Mouse (Mus musculus) adrenal gland (tissue): Measurements from ENCODE around the gene Rab3b.
"Not testable (repeated sequence)": the region's sequence is repeated elsewhere in the genome, so short reads cannot be mapped to it uniquely, and the experiment has no call there.

Source experiments
- intact Hi-C: fragments of 180-260 bp; cut with DNase I; formaldehyde crosslinking; loops from one replicate; pipeline ENCODE4 v1.15.1; 2025

Gene Rab3b

GRCm38 (mm10) chr4:108887456-108887855 lies 8.6 kb downstream of the Rab3b start:
- intact Hi-C loops = loop anchor here (10.0 kb wide), 1 partner anchor 47 kb away; no protein-coding TSS in a partner anchor

GRCm38 (mm10) chr4:108890876-108891275 lies 12.0 kb downstream of the Rab3b start:
- intact Hi-C loops = no loop called here

- intact Hi-C loops = no loop called here
These were observed 21.6 kb downstream of the Rab3b start for GRCm38 (mm10) chr4:108900421-108900820.

- intact Hi-C loops = no loop called here
These were observed 24.0 kb downstream of the Rab3b start for GRCm38 (mm10) chr4:108902886-108903285.

- intact Hi-C loops = no loop called here
These were observed 24.5 kb downstream of the Rab3b start for GRCm38 (mm10) chr4:108903346-108903745.

GRCm38 (mm10) chr4:108904076-108904475 lies 25.2 kb downstream of the Rab3b start:
- intact Hi-C loops = no loop called here

- intact Hi-C loops = no loop called here
These were observed 25.9 kb downstream of the Rab3b start for GRCm38 (mm10) chr4:108904790-108905189.

- intact Hi-C loops = no loop called here
These were observed 27.0 kb downstream of the Rab3b start for GRCm38 (mm10) chr4:108905859-108906258.

GRCm38 (mm10) chr4:108907475-108907874 lies 28.6 kb downstream of the Rab3b start:
- intact Hi-C loops = no loop called here

GRCm38 (mm10) chr4:108909872-108910425 lies 31.1 kb downstream of the Rab3b start:
- intact Hi-C loops = no loop called here

- intact Hi-C loops = no loop called here
These were observed 33.0 kb downstream of the Rab3b start for GRCm38 (mm10) chr4:108911866-108912265.

GRCm38 (mm10) chr4:108913180-108913579 lies 34.3 kb downstream of the Rab3b start:
- intact Hi-C loops = no loop called here

- intact Hi-C loops = no loop called here
These were observed 35.5 kb downstream of the Rab3b start for GRCm38 (mm10) chr4:108914391-108914790.

GRCm38 (mm10) chr4:108915101-108915500 lies 36.2 kb downstream of the Rab3b start:
- intact Hi-C loops = no loop called here

GRCm38 (mm10) chr4:108917654-108918053 lies 38.8 kb downstream of the Rab3b start:
- intact Hi-C loops = no loop called here

- intact Hi-C loops = not testable (repeated sequence)
These were observed 49.1 kb downstream of the Rab3b start for GRCm38 (mm10) chr4:108927945-108928344.

GRCm38 (mm10) chr4:108933163-108933562 lies 54.3 kb downstream of the Rab3b start:
- intact Hi-C loops = loop anchor here (10.0 kb wide), 1 partner anchor 48 kb away; no protein-coding TSS in a partner anchor

- intact Hi-C loops = loop anchor here (10.0 kb wide), 1 partner anchor 50 kb away; no protein-coding TSS in a partner anchor
These were observed 56.0 kb downstream of the Rab3b start for GRCm38 (mm10) chr4:108934856-108935255.

- intact Hi-C loops = loop anchor here (10.0 kb wide), 1 partner anchor 53 kb away; no protein-coding TSS in a partner anchor
These were observed 59.2 kb downstream of the Rab3b start for GRCm38 (mm10) chr4:108937848-108938771.

GRCm38 (mm10) chr4:108940681-108941473 lies 62.0 kb downstream of the Rab3b start:
- intact Hi-C loops = no loop called here

GRCm38 (mm10) chr4:108942171-108942570 lies 63.3 kb downstream of the Rab3b start:
- intact Hi-C loops = no loop called here
